Mouse (Mus musculus): ENCODE measurements at regions not wholly inside any gene's neighbourhood (a gene's known extent, or its start where the extent isn't known, plus 50 kb on each side); places are given as distances from the start of the nearest gene placed in this dataset.

DNA sequence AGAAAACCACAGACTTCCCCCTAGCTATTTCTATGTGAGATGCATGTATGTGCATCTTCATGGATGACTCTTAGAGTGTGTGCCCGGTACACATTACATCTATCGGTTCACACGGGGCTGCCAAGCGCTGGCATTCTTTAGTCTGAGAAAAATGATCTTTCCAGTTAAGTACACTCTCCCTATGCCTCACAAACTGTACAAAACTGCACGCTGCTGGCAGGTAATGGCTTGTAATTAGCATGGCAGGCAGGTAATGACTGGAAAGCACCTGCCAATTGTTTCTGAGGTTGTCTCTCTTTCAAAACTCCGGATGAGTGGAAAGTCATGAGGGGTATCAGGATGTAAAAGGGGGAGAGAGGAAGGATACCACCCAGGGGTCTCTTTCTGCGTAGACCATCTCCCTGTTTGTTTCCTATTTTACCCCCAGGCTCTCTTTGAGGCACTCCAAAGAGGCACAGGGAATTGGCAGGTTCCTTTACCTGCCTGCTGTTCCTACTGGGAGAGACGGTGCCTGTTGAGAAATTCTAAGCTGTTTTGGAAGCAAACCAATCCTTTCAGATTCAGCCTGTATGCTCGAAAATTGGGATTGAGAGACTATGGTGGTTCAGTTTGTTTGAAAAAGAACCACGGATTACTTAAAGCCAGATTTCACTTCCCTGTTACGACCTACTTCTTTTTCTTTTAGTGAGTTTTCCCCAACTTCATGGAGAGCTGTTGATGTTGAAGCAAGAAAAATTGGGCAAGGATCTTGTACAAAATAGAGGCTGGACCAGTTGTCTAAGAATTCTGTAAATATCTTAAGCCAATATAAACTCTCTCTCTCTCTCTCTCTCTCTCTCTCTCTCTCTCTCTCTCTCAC, 113.4 kb upstream of the Zeb2 start:
- intact Hi-C loops (cut with DNase I): no loop called here
- no peak for DNase-seq

GRCm38 (mm10) chr2:45229501-45229900, 112.3 kb upstream of the Zeb2 start:
- DNase-seq: no peak
- intact Hi-C loops (cut with DNase I): no loop called here

- intact Hi-C loops (cut with DNase I): no loop called here
- no peak for DNase-seq
Observed at GRCm38 (mm10) chr2:45227276-45227944, 110.2 kb upstream of the Zeb2 start.

DNA sequence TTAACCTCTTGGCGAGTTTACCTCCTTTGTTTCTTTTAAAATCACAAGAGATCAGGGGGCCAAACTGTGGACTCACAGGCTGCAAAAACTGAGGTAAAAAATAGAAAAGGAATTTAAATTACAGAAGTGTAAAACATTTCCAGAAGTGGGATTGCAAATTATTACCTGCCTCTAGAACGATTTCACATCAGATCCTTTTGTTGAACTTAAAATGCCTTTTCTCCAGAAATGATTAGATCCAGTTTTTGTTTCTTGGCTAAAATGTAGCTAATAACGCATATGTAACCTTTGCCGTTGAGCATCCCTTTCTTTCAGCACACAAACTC, 108.8 kb upstream of the Zeb2 start:
- no peak for DNase-seq
- intact Hi-C loops (cut with DNase I): no loop called here

- DNase-seq: no peak
- intact Hi-C loops (cut with DNase I): no loop called here
Observed at GRCm38 (mm10) chr2:45225364-45226044, 108.3 kb upstream of the Zeb2 start.

DNA sequence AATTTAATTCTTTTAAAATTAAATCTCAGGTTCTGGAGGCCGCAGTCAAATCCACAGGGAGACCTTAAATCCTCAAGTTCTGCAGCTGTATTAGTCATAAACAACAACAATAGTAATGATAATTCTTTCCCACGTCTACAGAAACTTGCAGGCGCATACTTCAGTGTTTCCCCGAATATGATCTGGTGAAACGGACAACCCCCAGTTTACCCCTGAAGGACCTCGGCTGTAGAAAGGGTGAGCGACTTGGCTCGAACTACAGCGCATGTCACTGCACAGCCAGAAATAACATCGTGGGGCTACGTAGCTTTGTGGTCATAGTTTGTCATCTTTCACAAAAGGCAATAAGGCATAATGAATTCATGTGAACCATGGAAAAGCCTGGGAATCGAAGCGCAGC, 105.0 kb upstream of the Zeb2 start:
- no peak for DNase-seq
- intact Hi-C loops (cut with DNase I): no loop called here

DNA sequence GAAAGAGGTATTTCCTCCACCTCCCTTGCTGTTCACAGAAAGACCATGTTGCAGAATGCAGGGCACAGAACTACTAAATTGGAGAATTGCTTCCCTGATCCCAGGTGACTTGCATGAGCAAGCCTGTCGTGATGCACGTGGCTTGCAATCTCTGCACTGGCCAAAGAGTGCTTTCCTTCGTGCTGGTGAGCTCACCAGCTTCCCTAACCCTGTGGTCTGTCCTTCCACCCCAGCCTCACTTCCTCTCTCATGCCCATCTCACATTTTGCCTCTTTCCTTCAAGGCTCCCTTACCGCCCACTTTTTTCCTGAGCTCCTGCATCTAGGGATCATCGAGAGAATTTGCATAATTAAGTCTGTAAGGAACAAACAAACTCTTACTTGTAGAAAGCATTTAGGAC, 102.7 kb upstream of the Zeb2 start:
- intact Hi-C loops (cut with DNase I): no loop called here
- no peak for DNase-seq

DNA sequence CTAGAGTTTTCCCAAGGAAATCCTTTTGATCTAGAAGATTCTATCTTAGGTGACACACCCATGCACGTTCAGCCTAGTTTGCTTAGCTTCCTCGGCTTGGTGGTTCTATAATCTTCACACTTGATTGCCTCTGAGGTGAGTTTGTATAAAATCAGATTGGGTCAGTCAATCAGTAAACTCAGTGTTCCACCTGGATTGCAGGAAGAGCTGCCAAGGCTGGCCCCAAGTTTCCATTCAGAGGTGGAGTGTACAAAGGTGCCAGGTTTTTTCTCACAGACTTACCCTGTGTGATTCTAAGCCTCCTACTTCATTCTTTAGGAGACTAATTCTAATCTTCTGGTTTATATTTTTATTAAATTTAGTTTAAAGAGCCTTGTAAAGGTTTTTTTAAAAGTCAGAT, 95.6 kb upstream of the Zeb2 start:
- DNase-seq: no peak
- intact Hi-C loops (cut with DNase I): no loop called here

DNA sequence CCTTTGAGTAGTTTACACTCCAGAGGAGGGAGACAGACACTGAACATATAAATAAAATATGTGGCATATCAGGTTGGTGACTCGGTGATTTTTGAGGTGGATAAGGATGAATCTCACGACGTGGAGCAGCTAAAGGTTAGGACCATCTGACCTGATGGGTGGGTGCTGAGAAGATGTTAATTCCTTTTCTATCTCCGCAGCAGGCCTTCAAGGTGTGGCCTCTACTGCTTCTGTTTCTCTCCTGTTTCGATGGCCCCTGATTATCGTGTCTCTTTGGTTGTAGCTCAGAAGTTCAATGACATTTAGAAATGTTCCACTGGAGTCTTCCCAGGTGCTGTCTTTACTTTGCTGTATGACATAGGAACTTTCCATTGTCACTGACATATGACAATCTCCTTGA, 91.3 kb upstream of the Zeb2 start:
- no peak for DNase-seq
- intact Hi-C loops (cut with DNase I): no loop called here

GRCm38 (mm10) chr2:45205756-45206155, 88.6 kb upstream of the Zeb2 start:
- DNase-seq: no peak
- intact Hi-C loops (cut with DNase I): no loop called here

DNA sequence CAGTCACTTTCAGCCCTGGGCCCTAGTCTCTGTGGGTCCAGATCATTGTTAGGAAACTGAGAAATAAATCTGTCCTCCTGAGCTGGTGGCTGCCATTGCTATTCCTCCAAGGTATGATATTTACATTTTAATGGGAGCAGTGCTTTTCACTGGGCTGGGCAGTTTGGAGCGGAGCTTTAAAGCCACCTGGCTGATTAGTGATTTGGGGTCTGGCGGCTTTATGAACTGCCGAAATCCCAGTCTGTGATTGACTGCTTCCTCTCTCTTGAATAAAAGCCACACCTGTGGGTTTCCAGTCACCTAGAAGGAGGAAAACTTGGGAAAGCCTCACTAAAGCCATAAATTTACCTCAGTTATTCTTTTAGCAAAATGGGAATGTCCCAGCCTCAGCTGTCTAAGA, 88.0 kb upstream of the Zeb2 start:
- intact Hi-C loops (cut with DNase I): no loop called here
- DNase-seq: no peak

- intact Hi-C loops (cut with DNase I): no loop called here
- no peak for DNase-seq
Observed at GRCm38 (mm10) chr2:45197955-45198631, 80.9 kb upstream of the Zeb2 start.

DNA sequence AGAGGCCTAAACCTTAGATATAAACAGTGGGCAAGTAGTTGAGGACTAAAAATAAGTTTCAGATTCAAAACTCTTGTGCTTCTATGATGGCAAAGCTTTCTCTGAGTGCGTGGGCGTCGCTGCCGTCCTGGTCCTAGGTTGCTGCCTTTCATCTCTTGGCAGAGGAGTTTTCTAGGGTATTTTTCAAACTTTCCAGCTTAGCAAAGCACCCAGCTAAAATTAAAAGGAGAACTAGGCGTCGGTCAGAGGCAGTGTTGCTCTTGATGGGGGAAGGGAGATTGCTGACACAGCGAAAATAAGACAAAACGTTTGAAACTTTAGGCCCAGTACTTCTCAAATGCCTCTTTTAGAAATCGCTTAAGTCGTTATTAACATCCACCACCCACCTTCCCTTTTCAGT, 80.1 kb upstream of the Zeb2 start:
- intact Hi-C loops (cut with DNase I): no loop called here
- DNase-seq: no peak

DNA sequence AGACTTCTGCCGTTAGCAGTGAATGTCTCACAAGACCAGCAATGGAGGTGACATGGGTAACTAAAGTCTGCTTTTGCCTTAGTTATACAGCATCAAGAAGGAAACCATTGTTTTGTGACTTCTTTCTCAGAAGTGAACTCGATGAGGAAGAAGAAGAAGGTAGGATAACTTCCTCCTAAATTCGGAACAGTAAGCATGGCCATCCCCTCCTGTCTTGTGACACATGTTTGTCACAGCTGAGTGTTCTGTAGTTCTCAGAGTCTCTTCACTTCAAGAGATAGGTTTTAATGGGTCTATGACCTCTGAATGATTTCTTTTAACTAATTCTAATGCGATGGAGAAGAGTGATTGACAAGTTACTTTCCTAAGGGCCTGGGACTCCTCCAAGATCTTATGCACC, 79.3 kb upstream of the Zeb2 start:
- DNase-seq: no peak
- intact Hi-C loops (cut with DNase I): no loop called here

DNA sequence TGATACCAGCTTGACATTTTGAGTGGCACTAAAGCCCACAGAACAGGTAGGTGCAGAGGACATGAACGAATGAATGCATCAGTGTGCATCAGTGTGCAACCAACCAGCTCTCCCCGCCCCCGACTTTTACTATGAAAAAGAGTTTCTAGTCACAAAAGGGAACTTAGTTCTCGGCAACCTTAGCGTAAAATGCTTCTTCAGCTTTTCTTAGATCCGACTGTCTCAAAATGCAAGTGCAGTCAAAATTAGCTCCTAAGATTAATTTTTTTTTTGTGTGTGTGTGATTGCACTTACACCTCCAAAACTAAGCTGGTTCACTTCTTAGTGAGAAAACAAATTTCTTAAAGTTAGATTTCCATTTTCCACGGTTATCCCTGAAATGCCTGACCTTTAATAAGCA, 77.1 kb upstream of the Zeb2 start:
- intact Hi-C loops (cut with DNase I): no loop called here
- DNase-seq: no peak

DNA sequence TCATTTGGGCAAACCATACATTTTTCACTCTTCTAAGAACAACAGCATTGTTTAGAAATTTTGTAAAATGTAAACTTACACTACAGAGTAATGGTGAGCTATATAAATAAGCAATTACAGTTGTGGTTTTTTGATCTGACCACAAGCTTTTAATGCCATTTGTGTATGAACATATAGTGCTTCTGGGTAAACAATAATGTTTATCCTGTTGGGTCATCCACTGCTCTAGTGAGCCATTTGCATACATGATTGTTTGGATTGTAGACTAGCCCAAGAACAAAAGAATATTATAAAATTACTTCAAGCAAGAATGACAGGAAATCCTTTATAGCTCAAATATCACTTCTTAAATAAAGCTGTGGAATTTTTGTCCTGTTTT, 68.4 kb upstream of the Zeb2 start:
- intact Hi-C loops (cut with DNase I): no loop called here
- no peak for DNase-seq

GRCm38 (mm10) chr2:45184704-45185620, 67.8 kb upstream of the Zeb2 start:
- DNase-seq: peak in 1 of 2 experiments; percentile 23
- intact Hi-C loops (cut with DNase I): no loop called here

- intact Hi-C loops (cut with DNase I): no loop called here
- no peak for DNase-seq
Observed at GRCm38 (mm10) chr2:45184149-45184548, 67.0 kb upstream of the Zeb2 start.

DNA sequence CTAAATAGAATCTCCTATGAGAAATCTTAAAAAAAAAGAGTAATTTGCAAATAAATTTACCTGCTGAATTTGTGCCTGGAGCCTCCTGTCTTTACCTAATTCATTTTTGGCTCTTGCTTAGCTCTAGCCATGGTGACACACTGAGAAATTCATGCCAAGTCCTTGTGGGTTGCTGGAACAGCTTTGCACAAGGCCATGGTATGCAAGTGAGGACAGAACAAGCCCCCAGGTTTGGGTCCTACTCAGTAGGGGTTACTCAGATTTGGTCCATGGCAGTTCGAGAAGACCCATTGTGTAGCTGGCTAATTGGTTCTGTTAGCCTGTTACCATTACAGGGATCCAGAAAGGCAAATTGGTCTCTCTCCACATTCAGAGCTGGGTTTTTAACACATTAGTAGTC, 65.7 kb upstream of the Zeb2 start:
- intact Hi-C loops (cut with DNase I): no loop called here
- DNase-seq: no peak

DNA sequence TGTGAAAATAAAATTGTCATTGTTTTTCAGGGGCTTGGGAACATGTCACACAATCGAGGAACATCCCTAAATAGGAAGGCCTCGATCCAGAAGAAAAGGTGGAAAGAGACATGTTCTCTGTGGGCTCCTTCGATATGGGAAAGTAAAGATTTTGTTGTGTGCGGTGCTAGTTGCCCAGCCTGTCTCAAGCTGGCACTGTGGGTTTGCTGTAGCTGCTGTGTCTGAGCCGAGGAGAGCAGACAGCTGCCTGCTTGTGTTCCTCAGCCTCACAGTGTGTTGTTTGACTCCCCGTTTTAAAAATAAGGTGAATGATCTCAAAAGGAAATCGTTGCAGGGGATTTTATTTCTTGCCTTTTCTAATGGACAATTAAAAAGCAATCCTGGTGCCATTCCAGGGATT, 64.4 kb upstream of the Zeb2 start:
- intact Hi-C loops (cut with DNase I): no loop called here
- DNase-seq: no peak

Data from heart, postnatal 14 days (tissue).